Mouse (Mus musculus) heart, embryonic 12.5 days (tissue): ENCODE results near the gene Ptprk. TPM values are rescaled to one million over a fixed set of nuclear protein-coding genes. Genes with fewer than 3 reads are reported as not detected.
A peak's percentile ranks its signal among the peaks of the same experiment; 100 is the strongest.

Experiments
- ATAC-seq: fragments of 200-750 bp; cut with Nextera tagmentation; 2 replicates; pipeline ENCODE4 v1.8.0; 2017; ENCODE audit warnings: moderate TSS enrichment, moderate library complexity; ENCODE audit not compliant: insufficient number of reproducible peaks, low FRiP score
- H3K27ac ChIP-seq: fragments of 300-500 bp; sonication (generic); 2 replicates; pipeline ENCODE4 v1.5.1; 2016; ENCODE audit warnings: mild to moderate bottlenecking, moderate library complexity; ENCODE audit not compliant: poor library complexity, severe bottlenecking
- H3K27me3 ChIP-seq: fragments of 300-500 bp; sonication (generic); replicated peaks from 2 replicates; pipeline ENCODE4 v1.6.1; 2016; ENCODE audit warnings: mild to moderate bottlenecking, moderate library complexity
- H3K36me3 ChIP-seq: fragments of 300-500 bp; sonication (generic); 2 replicates; pipeline ENCODE4 v1.6.1; 2016; ENCODE audit warnings: mild to moderate bottlenecking, moderate library complexity
- H3K4me1 ChIP-seq: fragments of 300-500 bp; sonication (generic); replicated peaks from 2 replicates; pipeline ENCODE4 v1.6.1; 2016; ENCODE audit warnings: mild to moderate bottlenecking
- H3K4me2 ChIP-seq: fragments of 300-500 bp; sonication (generic); 2 replicates; pipeline ENCODE4 v1.6.1; 2016; ENCODE audit warnings: mild to moderate bottlenecking, moderate library complexity
- H3K4me3 ChIP-seq: fragments of 300-500 bp; sonication (generic); 2 replicates; pipeline ENCODE4 v1.5.1; 2016; ENCODE audit warnings: mild to moderate bottlenecking
- H3K9ac ChIP-seq: fragments of 300-500 bp; sonication (generic); 2 replicates; pipeline ENCODE4 v1.6.1; 2016; ENCODE audit warnings: mild to moderate bottlenecking, moderate library complexity
- H3K9me3 ChIP-seq: fragments of 300-500 bp; sonication (generic); replicated peaks from 2 replicates; pipeline ENCODE4 v1.6.1; 2016; ENCODE audit warnings: mild to moderate bottlenecking, moderate library complexity
- WGBS: fragments of 180-500 bp; shearing (Covaris S2); methylation state at CpG from one replicate; pipeline ENCODE4 v1.1.7; 2016; 5-methylcytosine and 5-hydroxymethylcytosine counted together
- polyA plus RNA-seq: library from polyadenylated mRNA; unstranded; fragments of >200 nt; fragmentation: Nextera tagmentation; extraction: Ambion mirVana; gene quantifications from 2 replicates; pipeline ENCODE4 v1.2.1, GENCODE M21; 2016

Gene Ptprk
- polyA plus RNA-seq, 1 experiment from 2014 or later = 43.7 TPM

DNA sequence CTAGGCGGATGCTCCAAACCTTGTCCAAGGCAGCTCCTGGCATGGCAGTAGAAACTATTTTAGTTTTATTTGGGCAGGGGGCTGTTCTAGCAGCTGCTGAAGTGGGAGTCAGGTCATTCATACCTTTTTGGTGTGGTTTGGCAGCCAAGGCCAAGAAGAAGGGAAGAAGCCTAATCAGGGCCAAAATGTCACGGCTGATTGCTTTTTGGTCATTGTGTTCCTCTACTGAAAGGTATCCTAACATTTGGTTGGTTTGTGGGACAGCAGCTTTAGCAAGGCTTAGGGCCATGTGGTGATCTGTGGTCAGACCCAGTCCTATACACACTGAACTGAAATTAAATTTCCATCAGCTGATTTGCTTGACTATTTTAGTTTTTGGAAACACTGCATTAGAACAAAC, 6.6 kb downstream of the Ptprk start:
- Histone ChIP-seq H3K27me3 (no peaks in the 10 kb centered on the region), H3K4me1 (peaks cover 23% of the 10 kb centered on the region), H3K4me2 (no peak overlapping the region), H3K4me3 (no peak overlapping the region), H3K9me3 (no peaks in the 10 kb centered on the region), H3K36me3 (no peaks in the 10 kb centered on the region), H3K9ac (no peak overlapping the region), H3K27ac (no peak overlapping the region)
- 84% methylated on average over 2 of the region's 2 CpGs for WGBS
- no peak for ATAC-seq

DNA sequence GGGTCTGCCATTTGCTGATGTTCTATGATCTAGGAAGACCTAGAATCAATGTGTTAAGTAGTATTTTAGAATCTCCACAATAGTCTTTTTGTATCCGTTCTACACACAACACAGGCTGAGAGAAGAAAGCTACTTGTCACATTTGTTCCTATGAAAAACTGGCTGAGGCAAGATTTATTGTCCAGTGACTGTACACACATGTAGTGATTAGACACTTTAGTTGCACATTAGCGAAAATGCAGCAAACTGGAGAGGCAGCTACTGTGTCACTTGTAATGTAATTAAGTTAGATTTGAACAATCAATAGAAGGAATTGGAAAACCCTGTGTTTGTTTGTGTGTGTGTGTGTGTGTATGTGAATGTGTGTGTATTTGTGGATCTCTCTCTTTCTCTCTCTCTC, 8.6 kb downstream of the Ptprk start:
- ATAC-seq = no peak
- H3K9me3 ChIP-seq = no peaks in the 10 kb centered on the region
- no peak overlapping the region for H3K4me3 ChIP-seq
- peaks cover 27% of the 10 kb centered on the region for H3K4me1 ChIP-seq
- no peak overlapping the region for H3K27ac ChIP-seq
- no peak overlapping the region for H3K9ac ChIP-seq
- 90% methylated on average over 2 of the region's 2 CpGs for WGBS
- no peak overlapping the region for H3K4me2 ChIP-seq
- no peaks in the 10 kb centered on the region for H3K27me3 ChIP-seq
- no peaks in the 10 kb centered on the region for H3K36me3 ChIP-seq

DNA sequence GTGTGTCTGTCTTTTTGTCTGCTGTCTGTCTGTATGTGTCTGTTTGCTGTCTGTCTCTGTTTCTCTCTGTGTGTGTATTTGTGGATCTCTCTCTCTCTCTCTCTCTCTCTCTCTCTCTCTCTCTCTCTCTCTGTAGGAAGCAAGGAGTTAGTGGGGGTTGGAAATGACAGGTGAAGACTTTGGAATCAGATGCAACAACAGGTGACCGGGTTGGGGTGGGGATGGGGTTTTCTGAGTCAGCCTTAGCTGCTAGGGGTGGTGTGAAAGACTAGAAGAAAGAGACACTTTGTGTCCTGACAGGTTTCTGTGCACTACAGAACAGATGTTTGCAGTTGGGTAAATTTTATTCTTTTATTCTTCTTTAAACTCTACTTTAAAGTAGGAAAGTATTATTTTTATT, 9.0 kb downstream of the Ptprk start:
- Histone ChIP-seq H3K27me3 (no peaks in the 10 kb centered on the region), H3K4me1 (peaks cover 23% of the 10 kb centered on the region), H3K9ac (no peak overlapping the region), H3K4me2 (no peak overlapping the region), H3K9me3 (no peaks in the 10 kb centered on the region), H3K4me3 (no peak overlapping the region), H3K27ac (no peak overlapping the region), H3K36me3 (no peaks in the 10 kb centered on the region)
- no peak for ATAC-seq
- WGBS = 53% methylated on average over 1 of the region's 1 CpGs

DNA sequence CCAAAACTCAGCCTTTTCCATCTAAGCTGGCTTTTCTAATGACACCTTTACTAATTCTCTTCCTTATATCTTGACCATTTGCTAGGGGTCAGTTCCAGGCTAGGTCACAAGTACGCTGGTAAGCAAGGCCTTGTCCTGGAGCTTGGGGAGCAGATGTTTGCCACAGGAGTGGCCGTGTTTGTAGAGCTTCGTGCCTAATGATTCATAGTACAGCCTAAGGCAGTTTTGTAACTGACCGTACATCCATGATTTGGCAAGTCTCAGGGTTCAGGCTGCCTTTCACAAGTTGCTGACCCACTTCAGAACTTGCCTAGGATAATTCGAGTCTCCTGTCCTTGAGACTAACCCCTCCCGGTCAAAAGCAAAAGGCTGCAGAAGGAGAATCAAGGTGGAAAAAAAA, 12.7 kb downstream of the Ptprk start:
- no peaks in the 10 kb centered on the region for H3K27me3 ChIP-seq
- H3K4me2 ChIP-seq = no peak overlapping the region
- no peak for ATAC-seq
- no peak overlapping the region for H3K9ac ChIP-seq
- WGBS = 69% methylated on average over 6 of the region's 6 CpGs
- no peak overlapping the region for H3K27ac ChIP-seq
- no peaks in the 10 kb centered on the region for H3K9me3 ChIP-seq
- no peaks in the 10 kb centered on the region for H3K36me3 ChIP-seq
- no peak overlapping the region for H3K4me3 ChIP-seq
- peaks cover 25% of the 10 kb centered on the region for H3K4me1 ChIP-seq

DNA sequence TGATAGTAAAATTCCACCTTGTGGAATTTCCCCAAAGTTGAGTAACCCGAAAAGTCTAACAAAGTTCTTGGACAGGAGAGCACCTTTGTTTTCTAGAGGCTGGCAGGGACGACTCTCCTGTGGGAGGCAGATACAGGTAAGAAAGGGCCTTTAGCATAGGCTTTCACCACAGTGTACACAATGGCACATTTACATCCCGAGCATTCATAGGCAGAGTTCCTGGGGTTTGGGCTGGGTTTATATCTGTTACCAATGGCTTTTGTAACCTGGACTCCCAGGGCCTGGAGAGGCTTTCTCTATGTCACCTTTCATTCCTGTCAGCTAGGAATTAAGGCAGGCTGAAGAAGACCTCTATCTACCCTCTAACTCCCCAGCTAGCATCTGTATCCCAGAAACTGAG, 13.1 kb downstream of the Ptprk start:
- peaks cover 25% of the 10 kb centered on the region for H3K4me1 ChIP-seq
- no peaks in the 10 kb centered on the region for H3K9me3 ChIP-seq
- ATAC-seq = no peak
- H3K36me3 ChIP-seq = no peaks in the 10 kb centered on the region
- no peak overlapping the region for H3K27ac ChIP-seq
- H3K9ac ChIP-seq = no peak overlapping the region
- H3K27me3 ChIP-seq = no peaks in the 10 kb centered on the region
- WGBS = 79% methylated on average over 3 of the region's 3 CpGs
- H3K4me3 ChIP-seq = no peak overlapping the region
- H3K4me2 ChIP-seq = no peak overlapping the region

- no peak overlapping the region for H3K4me3 ChIP-seq
- H3K27me3 ChIP-seq = no peaks in the 10 kb centered on the region
- ATAC-seq = no peak
- H3K27ac ChIP-seq = no peak overlapping the region
- no peaks in the 10 kb centered on the region for H3K36me3 ChIP-seq
- H3K9ac ChIP-seq = no peak overlapping the region
- H3K4me2 ChIP-seq = no peak overlapping the region
- H3K4me1 ChIP-seq = peaks cover 4% of the 10 kb centered on the region
- no peaks in the 10 kb centered on the region for H3K9me3 ChIP-seq
Observed at GRCm38 (mm10) chr10:28096007-28096406, 21.4 kb downstream of the Ptprk start.

DNA sequence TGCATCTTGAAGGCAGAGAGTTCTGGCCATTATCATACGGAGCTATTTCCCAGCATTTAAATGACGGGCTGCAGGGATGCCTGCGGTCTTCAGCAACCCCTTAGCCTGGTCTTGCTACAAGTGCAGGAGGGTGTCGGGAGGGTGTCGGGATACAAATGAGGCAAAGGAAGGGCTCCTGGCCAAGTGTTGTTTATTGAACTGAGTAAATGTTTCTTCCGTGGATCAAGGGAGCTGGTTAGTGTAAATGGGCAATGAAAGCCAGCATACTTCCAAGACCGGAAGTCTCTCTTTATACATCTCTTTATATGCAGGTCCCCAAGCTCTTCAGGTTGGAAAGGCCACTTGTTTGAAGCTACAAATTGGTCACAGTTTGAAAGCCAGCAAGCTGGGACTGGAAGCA, 23.0 kb downstream of the Ptprk start:
- no peak overlapping the region for H3K4me2 ChIP-seq

DNA sequence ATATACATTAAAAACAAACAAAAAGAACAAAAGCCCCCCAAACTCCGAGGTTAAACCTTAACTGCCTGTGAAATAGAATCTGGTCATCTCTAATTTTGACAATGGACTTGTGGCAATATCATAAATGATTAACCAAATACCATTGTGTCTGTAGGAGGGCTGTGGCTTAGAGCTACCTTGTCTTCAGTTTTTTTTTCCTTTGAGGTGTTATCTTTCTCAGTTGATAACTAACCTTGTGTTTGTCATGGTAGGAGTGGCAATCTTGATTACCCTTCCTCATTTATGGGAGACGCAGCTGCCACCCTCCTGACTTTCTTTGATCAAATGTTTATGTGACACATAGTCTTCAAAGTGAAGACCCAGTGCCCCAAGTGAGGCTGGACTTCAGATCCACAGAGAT, 24.3 kb downstream of the Ptprk start:
- no peak for ATAC-seq
- Histone ChIP-seq H3K4me3 (no peak overlapping the region), H3K36me3 (no peaks in the 10 kb centered on the region), H3K27me3 (no peaks in the 10 kb centered on the region), H3K9ac (no peak overlapping the region), H3K4me2 (no peak overlapping the region), H3K4me1 (no peaks in the 10 kb centered on the region), H3K27ac (no peak overlapping the region), H3K9me3 (no peaks in the 10 kb centered on the region)
- 65% methylated on average over 2 of the region's 2 CpGs for WGBS

More for the DNA sequence above, 23.0 kb downstream of the Ptprk start:
- ATAC-seq = no peak
- H3K4me1 ChIP-seq = no peaks in the 10 kb centered on the region
- WGBS = 59% methylated on average over 7 of the region's 7 CpGs
- no peaks in the 10 kb centered on the region for H3K9me3 ChIP-seq
- no peaks in the 10 kb centered on the region for H3K27me3 ChIP-seq
- H3K27ac ChIP-seq = no peak overlapping the region
- H3K9ac ChIP-seq = no peak overlapping the region
- H3K4me3 ChIP-seq = no peak overlapping the region
- no peaks in the 10 kb centered on the region for H3K36me3 ChIP-seq

DNA sequence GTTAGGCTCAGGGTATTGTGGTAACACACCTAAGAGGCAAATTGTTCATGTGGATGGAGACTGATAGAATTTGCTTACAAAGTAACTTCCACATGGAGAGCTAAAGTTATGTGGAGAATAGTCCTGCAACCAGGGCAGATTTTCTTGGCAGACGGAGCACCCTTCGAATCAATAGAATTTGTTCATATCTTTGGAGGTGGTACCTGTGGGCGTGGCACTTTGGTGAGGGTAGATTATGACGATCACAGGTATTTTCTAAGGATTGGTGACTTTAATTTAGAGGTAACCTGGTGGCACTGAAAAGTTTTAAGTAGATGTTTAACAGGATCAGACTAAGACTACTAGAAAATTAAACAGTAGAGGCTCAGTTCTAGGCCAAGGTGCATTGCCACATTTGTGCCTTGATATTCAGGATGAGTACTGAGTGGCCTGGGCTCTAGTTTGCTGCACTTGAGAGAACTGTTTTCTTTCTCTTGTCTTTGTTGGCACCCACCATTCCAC, 28.8 kb downstream of the Ptprk start:
- no peak overlapping the region for H3K4me2 ChIP-seq
- no peak overlapping the region for H3K9ac ChIP-seq
- no peaks in the 10 kb centered on the region for H3K36me3 ChIP-seq
- no peak overlapping the region for H3K4me3 ChIP-seq
- H3K27ac ChIP-seq = no peak overlapping the region
- no peak for ATAC-seq
- H3K9me3 ChIP-seq = no peaks in the 10 kb centered on the region
- no peaks in the 10 kb centered on the region for H3K27me3 ChIP-seq
- WGBS = 86% methylated on average over 4 of the region's 4 CpGs
- H3K4me1 ChIP-seq = peaks cover 7% of the 10 kb centered on the region

- no peak overlapping the region for H3K4me3 ChIP-seq
- no peak overlapping the region for H3K4me2 ChIP-seq
- ATAC-seq = no peak
- no peak overlapping the region for H3K9ac ChIP-seq
- H3K4me1 ChIP-seq = peaks cover 9% of the 10 kb centered on the region
- WGBS = 62% methylated on average over 2 of the region's 2 CpGs
- no peaks in the 10 kb centered on the region for H3K9me3 ChIP-seq
- no peaks in the 10 kb centered on the region for H3K27me3 ChIP-seq
- H3K27ac ChIP-seq = no peak overlapping the region
- H3K36me3 ChIP-seq = no peaks in the 10 kb centered on the region
Observed at GRCm38 (mm10) chr10:28103924-28104323, 29.3 kb downstream of the Ptprk start.

DNA sequence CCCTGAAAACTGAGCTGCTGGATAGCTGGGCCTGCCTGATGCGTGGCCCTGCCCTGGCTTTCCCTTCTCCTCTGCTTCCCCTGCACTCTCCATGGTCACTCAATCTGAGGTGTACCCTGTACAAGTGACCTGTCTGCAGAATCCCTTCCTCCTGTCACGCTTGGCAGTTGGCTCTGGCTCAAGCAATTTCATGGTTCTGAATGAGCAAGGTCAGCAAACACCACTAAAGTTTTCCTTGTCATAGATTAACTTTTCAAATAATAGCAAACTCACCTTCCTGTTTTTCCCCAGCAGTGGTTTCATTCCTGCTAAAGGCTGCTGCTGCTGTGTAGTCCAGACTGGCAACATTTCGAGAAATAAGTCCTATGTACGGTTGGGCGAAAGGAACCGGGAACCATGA, 30.6 kb downstream of the Ptprk start:
- H3K27me3 ChIP-seq = no peaks in the 10 kb centered on the region
- H3K9me3 ChIP-seq = no peaks in the 10 kb centered on the region
- H3K4me1 ChIP-seq = peaks cover 9% of the 10 kb centered on the region
- 80% methylated on average over 6 of the region's 6 CpGs for WGBS
- H3K4me3 ChIP-seq = no peak overlapping the region
- no peak overlapping the region for H3K4me2 ChIP-seq
- ATAC-seq = no peak
- H3K27ac ChIP-seq = no peak overlapping the region
- H3K36me3 ChIP-seq = no peaks in the 10 kb centered on the region
- no peak overlapping the region for H3K9ac ChIP-seq

DNA sequence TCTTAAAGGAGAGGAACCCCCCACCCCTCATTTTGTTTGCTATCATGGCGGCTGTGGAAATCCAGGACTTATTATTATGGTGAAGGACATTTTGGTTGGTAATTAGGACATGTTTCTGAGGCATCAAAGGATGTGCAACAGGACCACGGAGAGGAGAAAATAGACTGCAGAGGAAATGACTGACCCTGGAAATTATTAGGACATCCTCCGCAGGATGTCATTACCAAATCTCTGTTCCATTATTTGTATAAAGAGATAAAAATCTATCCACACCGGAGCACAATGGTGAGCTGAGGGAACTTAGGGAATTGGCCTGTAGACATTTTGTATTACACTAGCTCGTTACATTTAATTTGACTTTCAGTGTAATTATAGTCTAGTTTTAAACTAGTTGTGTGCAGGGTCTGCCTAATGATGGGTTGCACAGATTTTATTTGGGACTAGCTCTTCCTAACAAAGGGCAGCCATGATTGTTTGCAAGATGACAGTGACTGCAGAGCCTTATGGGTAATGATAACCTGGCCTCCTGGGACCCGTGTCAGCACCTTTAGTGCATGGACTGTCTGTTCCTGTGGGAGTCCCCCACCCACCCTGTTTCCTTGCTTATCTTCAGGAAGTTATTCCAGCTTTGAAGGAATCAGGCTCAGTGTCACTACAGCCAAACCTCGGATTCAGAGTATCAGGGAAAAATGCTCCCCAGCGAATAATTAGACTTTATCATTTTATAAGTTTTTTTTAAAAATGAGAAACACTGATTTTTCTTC, 38.4 kb downstream of the Ptprk start:
- Histone ChIP-seq H3K27me3 (no peaks in the 10 kb centered on the region), H3K9ac (no peak overlapping the region), H3K9me3 (no peaks in the 10 kb centered on the region; the same call in 1 of the 2 replicates), H3K36me3 (no peaks in the 10 kb centered on the region), H3K4me3 (no peak overlapping the region), H3K4me1 (peaks cover 33% of the 10 kb centered on the region), H3K27ac (no peak overlapping the region), H3K4me2 (peak overlapping the region; percentile 24; the same call in 1 of the 2 replicates)
- 57% methylated on average over 8 of the region's 8 CpGs for WGBS
- 0 out of 2 replicates have a peak, but pooled peaks have one; percentile 51 for ATAC-seq
